Mouse (Mus musculus): Measurements from ENCODE around the gene Tubb2b.
"Not testable (repeated sequence)": the region's sequence is repeated elsewhere in the genome, so short reads cannot be mapped to it uniquely, and the experiment has no call there.

Tubb2b gene

DNA sequence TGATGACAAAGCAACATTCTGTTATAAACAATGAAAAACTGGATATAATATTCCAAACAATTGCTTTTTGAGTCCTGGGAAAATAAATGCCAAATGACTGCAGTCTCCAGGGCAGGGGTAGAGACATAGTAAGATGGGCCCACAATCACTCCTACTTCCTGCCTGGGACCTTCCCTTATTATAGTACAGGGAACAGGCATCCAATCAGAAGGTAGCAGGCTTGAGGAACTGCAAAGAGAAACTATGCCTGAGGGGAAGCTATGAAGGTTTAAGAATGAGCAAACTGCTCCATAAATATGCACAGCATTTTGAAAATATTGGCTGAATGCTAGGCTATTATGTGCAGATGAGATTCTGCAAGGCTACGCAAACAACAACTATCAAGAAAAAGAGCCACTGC, 23.3 kb downstream of the Tubb2b start:
- no peak for DNase-seq (ENCODE audit: low spot score)

GRCm38 (mm10) chr13:34106256-34106655, 24.0 kb downstream of the Tubb2b start:
- DNase-seq (ENCODE audit: low spot score): no peak

GRCm38 (mm10) chr13:34105364-34105763, 24.9 kb downstream of the Tubb2b start:
- no peak for DNase-seq (ENCODE audit: low spot score)

- DNase-seq (ENCODE audit: low spot score): no peak
Measured at GRCm38 (mm10) chr13:34101908-34102307, 28.4 kb downstream of the Tubb2b start.

DNA sequence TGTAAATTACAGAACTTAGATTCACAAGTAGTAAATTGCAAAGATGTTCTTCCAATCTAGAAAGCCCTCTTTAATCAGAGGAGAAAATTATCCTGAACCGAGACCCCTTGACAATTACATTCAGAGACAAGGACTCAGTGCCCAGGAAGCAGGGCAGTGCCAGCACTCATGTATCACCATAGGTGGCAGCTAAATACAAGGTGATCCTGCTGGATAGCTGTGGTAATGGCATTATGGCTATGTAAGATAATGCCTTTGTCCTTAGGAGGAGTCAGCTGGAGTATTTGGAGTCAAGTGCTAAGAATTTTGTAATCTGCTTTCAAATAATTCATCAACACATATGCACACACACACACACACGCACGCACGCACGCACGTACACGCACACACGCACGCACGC, 29.0 kb downstream of the Tubb2b start:
- DNase-seq (ENCODE audit: low spot score): no peak

- no peak for DNase-seq (ENCODE audit: low spot score)
Measured at GRCm38 (mm10) chr13:34100733-34101132, 29.5 kb downstream of the Tubb2b start.

DNA sequence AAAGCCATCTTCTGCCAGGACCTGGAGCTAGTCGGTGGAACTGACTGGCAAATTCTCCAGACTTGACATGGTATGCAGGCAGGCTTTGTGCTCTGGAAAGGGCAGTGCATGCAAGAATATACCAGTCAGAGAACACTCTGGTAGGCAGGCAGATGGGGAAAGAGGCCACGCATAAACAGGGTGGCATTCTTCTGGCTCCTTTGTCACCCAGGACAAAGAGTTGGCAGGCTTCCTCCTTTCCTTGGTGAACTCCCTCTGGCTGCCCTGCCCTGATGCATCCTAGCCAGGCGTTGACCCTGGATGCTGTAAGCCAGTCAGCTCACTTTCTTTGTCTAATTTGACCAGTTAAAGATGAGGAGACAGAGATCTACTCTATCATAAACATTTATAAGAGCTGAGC, 33.2 kb downstream of the Tubb2b start:
- DNase-seq (ENCODE audit: low spot score): no peak

GRCm38 (mm10) chr13:34096455-34096854, 33.8 kb downstream of the Tubb2b start:
- DNase-seq (ENCODE audit: low spot score): no peak

GRCm38 (mm10) chr13:34095542-34096435, 34.5 kb downstream of the Tubb2b start:
- DNase-seq (ENCODE audit: low spot score): no peak

- no peak for DNase-seq (ENCODE audit: low spot score)
Measured at GRCm38 (mm10) chr13:34089358-34089757, 40.9 kb downstream of the Tubb2b start.

- DNase-seq (ENCODE audit: low spot score): no peak
Measured at GRCm38 (mm10) chr13:34088871-34089288, 41.4 kb downstream of the Tubb2b start.

DNA sequence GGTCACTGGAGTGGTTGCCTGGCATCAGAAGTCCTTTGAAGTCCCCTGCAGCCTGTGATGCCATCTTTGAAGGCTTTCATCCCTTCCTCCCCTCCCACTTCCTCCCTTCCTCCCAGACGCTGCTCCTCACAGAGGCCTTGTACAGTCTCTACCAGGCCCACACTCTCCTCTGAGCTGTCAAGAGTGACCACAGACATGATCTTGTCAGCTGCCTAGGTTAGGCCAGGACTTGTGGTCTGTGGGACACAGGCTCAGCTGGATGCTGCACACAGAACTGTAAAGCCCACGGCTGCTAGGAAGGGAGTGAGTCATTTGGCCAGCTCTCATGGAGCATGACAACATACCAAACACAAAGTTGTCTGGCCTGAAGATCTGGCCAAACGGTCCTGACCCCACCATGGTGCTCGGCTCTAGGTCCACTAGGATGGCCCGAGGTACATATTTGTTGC, 42.0 kb downstream of the Tubb2b start:
- not testable (repeated sequence) for DNase-seq (ENCODE audit: low spot score)

GRCm38 (mm10) chr13:34087052-34087812, 43.0 kb downstream of the Tubb2b start:
- no peak for DNase-seq (ENCODE audit: low spot score)

GRCm38 (mm10) chr13:34084026-34084750, 46.1 kb downstream of the Tubb2b start:
- DNase-seq (ENCODE audit: low spot score): no peak

- no peak for DNase-seq (ENCODE audit: low spot score)
Measured at GRCm38 (mm10) chr13:34081926-34082325, 48.3 kb downstream of the Tubb2b start.

GRCm38 (mm10) chr13:34079801-34080200, 50.5 kb downstream of the Tubb2b start:
- peak; percentile 8 for DNase-seq (ENCODE audit: low spot score)

DNA sequence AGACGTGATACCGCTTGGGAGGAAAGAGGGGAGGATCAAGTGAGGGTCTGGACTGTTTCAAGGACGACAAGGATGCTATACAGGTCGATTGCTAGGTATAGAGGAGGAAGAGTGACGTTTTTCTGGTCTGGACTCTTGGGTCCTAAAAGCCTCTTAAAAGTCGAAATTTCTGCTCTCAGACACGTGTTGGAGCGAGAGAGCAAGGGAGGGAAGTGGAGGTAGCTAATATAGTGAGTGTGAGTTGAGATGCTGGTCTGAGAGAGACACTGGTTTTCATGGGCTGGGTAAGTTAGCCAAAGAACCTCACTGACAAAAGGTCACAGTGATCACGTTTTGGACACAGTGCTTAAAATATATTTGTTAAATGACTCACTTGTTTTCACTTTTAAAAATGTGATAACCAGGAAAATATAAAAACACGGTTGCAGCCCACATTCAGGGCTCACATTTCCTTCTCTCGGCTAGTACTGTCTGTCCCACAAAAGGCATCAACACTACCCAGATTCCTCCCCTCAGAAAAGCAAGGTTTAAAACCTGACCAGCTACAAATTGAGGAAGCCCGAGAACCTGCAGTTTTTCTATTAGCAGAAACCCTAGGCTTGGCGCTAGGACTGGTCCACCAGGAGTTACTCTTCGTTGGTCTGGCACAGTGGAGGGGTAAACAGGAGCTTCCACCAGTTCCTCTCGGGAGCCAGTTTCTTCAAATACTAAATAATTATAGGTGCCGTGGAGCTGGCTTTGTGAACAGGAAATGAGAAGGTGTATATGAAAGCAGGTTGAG, 51.6 kb downstream of the Tubb2b start:
- peak; percentile 33 for DNase-seq (ENCODE audit: low spot score)

DNA sequence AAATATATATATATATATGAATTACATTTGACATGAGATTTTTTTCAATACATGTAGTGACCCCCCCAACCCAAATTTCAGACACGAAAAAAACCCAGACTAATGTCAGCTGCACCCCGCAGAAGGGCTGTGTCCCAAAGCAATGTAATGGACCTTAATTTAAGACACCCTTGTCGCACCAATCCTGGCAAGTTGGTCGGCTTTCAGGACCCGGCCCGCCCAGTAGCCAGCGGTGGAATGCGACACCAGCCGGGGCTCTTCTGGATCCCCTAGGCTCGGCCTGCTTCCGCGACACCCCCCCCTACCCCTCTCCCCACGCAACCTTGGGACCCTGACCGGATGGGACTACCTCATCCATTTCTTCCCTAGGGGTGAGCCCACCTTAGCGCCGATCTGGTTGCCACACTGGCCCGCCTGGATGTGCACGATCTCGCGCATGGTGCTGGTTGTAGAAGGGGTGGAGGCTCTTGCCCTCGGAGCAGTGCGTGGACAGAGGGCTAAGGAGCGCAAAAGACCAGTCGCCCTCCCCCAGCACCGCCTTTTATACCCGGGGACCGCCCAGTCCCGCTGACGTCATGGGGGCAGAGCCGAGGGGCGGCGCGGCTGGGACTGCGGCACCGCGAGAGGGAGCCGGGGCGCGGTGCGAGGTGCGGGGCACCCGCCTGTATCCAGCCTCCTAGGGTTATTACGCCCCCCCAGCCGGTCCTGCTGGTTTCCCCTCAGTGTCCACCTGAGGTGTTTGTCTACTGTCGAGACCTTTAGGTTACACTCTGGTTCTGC, 52.6 kb downstream of the Tubb2b start, which contains the start of gene Tubb2a:
TSS of gene Tubb2a (minus strand) at position 516 of the 780 bp plus-strand sequence.
- peak; percentile 95 for DNase-seq (ENCODE audit: low spot score)
